Mouse (Mus musculus) MN1 (cell line): Measurements from ENCODE around the gene Mcm7.
A peak's percentile ranks its signal among the peaks of the same experiment; 100 is the strongest.

ENCODE experiments used
- DNase-seq: peaks from one replicate; pipeline ENCODE4 v3.0.0-alpha.2; 2016; ENCODE audit warnings: low spot score

Gene Mcm7

DNA sequence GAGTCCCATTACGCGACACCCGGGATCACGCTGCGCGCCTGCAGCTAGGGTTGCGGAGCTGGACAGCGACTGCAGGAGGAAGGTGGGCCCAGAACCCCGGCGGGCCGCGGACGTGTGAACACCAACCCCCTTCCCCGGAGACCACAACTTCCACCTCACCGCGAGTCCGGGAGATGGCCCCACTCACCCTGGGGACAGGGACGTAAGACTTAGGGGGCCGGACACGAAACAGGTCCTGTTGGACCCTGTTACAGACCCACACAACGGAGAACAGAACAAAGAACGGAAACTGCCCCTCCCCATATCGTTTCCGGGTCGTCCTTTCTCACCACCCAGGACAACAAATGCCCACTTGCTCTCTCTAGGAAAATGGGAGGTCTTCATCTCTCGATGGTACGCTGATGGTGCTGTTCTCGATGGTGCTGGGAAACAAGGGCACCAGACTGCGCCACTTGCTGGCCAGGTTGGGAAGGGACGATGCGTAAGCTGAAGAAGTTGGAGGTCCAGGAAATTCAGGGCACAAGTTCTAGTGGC lies 16.7 kb downstream of the Mcm7 start, which contains the start of gene Zfp113:
Gene Zfp113 (minus strand): TSS at position 302 of the 534 bp plus-strand sequence.
- peak; percentile 96 for DNase-seq

DNA sequence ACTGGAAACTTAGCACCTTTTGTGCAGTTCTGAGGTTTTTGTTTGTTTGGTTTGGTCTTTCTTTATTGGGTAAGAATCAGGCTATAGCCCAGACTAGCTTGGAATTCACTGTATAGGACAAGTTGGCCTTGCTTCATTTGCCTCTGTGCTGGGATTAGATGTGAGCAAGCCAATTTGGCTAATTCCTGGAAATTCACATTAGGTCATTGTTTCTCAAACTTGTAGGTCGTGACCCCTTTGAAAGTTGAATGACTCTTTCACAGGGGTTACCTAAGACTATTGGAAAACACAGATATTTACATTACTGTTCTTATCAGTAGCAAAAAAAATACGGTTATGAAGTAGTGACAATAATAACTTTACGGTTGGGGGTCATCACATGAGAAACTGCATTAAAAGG lies 17.8 kb downstream of the Mcm7 start:
- no peak for DNase-seq

DNA sequence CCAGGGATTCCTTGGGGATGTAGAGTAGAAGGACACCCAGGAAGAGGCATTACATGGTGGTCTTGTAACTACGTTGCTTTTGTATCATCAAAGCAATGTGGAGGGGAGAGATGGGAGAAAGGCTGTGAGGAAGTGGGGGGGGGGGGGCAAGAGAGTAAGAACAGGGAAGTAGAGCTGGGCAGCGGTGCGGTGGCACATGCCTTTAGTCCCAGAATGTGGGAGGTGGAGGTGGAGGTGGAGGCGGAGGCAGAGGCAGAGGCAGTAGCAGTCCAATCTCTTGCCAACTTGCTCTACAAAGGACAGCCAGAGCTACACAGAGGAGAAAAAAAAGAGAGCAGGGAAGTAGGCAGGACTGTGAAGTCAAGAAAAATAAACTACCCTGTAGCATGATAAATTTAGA lies 33.6 kb downstream of the Mcm7 start:
- DNase-seq: no peak

DNA sequence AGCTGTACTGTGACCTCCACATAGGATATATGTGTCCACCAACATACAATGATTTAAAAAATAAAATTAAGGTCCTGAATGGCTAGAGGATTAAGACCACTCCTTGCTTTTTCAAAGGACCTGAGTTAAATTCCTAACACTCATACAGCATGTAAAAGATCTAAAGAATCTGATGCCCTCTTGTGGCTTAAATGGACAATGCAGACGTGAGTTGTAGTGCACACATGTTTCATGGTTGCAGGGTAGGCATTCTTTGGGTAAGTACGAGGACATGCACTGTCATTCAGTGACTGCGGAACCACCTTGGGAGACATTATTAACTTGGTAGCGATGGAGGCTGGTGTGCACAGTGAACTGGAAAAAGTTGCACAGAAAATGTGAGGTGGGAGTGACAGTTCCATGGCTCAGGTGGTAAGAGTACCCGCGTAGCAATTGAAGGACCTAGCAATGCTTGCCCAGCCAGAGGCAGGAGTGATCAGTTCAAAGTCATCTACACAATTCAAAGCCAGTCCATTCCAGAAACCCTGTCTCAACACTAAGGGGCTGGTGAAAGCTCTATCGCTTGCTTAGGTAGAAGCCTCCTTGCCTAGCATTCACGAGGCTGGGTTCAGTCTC lies 34.2 kb downstream of the Mcm7 start:
- peak; percentile 78 for DNase-seq

DNA sequence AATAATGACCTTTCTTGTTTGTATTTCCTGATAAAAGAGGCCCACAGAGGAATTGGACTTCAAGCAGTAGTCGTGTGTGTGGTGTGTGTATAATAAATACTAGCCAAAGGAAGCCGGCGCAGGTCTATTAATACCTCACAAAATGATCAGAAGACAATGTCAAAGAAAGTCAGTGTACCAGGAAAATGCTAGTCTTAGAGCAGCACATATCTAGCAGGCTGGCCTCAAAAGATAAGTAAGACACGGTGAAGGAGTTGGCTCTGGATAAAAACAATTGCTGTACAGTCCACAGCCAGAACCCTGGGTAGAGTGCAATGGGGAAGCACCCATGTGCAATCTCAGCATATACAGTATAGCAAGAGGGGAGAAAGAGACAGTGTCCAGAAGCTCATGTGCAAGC lies 35.0 kb downstream of the Mcm7 start:
- no peak for DNase-seq

DNA sequence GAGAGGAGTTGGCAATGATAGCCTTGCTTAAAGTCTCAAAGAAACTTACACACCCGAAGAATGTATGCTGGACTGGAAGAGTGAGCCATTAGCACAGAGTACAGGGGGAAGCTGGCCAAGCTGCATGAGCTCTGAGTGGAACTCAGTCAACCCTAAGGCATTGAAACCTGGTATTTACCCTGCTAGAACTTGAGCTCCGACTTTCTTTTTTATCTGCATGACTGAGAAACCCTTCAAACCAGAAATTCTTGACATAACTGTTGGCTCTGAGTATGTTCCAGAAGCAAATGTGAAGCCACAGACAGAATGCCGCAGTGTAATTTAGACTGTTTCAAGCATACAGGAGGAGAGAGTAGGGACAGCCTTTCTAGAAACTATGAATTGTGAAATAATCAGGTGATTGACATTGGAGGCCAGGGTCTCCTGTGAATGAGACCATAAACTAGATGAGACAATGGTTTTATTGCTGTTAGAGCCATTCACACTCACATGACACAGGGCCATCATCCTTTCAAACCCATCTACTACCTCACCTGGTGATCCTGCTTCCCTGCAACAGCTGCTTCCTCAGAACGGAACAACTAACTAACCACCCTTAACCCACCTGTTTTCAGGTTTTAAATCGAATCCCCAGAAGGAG lies 39.7 kb downstream of the Mcm7 start:
- DNase-seq: no peak

DNA sequence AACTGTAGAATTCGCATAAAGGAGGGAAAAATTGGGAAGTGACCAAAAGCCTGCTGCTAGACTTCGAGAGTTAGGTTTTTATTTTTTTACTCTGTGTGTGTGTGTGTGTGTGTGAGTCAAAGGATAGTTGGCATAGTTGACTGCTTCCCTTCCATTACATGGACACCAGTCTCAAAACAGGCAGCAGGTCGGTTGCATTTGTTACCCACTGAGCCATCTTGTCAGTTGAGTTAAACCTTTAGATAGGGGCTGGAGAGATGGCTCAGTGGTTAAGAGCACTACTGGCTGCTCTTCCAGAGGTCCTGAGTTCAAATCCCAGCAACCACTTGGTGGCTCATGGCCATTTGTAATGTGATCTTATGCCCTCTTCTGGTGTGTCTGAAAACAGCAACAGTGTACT lies 54.2 kb downstream of the Mcm7 start:
- DNase-seq: no peak

DNA sequence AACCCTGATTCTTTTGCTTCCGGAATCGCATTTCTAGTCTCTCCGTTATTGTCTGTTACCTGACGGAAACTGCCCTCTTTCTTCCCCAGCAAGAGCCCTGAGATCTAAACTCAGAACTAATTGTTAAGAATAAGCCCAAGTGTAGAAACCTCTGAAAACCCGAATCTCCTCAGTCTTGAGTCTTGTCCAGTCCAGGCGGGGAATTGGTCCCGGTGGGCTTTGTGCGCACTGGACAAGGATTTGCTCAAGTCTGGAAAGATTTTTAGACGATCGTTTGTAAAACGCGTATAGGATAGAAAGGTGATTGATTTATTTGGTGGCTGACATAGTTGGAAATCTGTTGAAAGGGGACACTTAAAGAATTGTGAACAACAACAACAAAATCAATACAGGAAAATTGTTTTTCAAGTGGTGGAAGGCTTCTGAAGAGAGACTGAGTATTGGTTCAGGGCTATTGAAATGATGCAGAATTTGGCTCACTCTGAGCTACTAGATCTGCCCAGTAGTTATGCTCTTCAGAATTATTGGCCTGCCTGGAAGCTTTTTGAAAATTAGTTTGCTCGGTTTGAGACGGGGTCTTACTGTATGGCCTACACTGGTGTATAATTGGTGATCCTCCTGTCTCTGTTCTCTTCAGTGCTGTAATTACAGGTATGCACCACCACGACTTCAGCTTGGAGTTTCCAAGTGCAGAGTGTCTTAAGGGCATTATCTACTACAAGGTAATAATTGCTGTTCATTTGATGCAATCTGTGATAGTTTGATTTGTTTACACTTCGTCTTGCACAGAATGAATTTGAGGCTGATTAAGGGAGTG lies 54.8 kb downstream of the Mcm7 start:
- peak; percentile 46 for DNase-seq

DNA sequence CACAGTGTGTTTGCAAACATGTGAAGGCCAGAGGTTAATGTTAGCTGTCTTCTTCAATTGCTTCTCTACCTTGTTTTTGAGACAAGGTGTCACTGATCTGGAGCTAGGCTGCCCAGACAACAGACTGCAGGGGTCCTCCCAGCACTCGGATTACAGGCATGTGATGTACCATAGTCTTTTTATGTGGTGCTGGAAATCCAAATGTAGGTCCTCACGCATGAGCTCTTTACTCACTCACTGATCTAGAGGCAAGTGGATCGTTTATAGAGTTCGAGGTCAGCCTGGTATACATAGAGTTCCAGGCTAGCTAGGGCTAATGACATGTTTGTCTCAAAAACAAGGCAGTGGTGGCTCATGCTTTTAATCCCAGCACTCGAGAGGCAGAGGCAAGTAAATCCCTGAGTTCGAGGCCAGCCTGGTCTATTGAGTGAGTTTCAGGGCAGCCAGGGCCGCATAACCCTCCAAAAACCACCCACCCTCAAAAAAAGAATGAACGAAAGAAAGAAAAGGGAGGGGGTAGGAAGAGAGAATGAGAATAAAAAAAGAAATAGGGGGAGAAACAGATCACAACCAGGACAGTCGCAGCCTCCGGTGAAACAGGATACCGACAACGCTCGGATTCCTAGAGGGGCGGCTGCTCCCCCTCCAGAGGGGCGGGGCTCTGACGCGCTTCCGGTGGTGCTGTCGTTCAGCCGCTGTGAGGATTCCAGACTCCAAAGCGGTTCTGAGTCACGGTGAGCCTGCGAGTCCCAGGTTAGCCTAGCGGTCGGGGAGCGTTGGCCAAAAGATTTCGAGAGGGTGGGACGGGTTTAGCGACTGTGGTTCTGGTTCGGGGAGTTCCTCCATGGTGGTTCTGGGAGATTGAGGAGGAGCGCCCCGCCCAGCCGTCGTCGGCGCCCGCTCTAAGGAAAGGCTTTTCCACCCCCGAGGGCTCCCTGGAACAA lies 55.7 kb downstream of the Mcm7 start, which contains the start of gene Zscan21:
Gene Zscan21 (plus strand): TSS at position 649 of the 944 bp plus-strand sequence.
- peak; percentile 95 for DNase-seq
